Mouse (Mus musculus) bone marrow macrophage, adult 2 months (primary cell): ENCODE measurements around the gene Rab3a.

Experiments used
- CTCF ChIP-seq: IDR thresholded peaks from 2 replicates; pipeline ENCODE4 v1.5.1; 2012; ENCODE audit warnings: low read depth, mild to moderate bottlenecking, low read length, moderate library complexity
- POLR2A ChIP-seq: IDR thresholded peaks from 2 replicates; pipeline ENCODE4 v1.6.1; 2012; ENCODE audit warnings: mild to moderate bottlenecking, low read depth, low read length, borderline replicate concordance

DNA sequence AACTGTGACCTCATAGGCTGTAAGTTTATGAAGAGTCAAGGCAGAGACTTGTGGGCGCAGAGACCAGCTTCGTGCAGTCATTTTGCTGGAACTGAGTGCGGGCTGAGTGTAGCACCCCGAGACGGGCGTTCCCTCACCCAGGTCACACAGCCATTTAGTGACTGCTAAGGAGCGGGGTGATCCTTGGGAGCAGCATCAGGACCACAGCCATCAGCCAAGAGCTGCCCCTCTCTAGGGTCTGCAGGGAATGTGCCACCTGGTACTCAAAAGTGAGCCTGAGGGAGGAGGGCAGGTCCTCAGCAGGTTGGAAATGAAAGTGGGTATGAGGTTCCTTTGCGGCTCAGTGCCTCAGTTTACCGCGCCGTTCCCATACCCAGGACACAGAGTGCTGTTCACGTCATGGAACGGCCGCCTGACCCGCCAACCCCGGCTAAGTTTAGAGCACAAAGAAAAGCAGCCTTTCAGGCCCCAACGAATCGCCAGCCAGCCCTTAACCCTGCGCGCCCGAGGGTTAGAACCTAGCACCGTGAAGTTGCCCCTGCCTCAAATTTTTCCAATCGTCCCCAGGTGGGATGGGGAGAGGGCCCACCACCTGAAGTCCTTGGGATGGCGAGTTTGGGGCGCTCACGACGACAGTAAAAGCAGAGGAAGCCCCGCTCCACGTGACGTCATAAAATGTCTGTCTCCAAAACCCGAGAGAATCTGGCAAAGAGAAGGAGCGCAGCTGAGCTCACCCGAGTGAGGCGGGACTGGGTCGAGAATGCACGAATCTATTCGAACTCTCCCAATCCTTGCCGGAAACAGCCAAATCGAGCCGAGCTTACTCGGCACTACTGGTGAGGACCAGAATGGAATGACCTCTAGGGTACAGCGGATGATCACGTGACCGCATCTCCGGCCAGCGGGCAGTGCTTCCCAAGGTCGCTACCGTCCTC, 10.6 kb upstream of the Rab3a start:
- TF ChIP-seq POLR2A (no peak), CTCF (no peak)
